14 mouse cellular contexts compared by ENCODE assay signal in genomic region chr9:43453953-43454582, GRCm38 (mm10).
DNase-seq lines count a peak whose midpoint lies in the region; ATAC-seq lines count a peak whose summit lies in the region.
"Had no signal": no experiment of that assay in that cellular context is flagged by ENCODE, and none has a peak within 500 bp of the region (broad histone marks: within the 10 kb centered on the region; RNA-seq: fewer than 3 reads in every experiment).

No protein-coding gene starts in this region.

- no peak for ATAC-seq in embryonic facial prominence, embryonic 15.5 days (ENCODE audit: insufficient number of reproducible peaks, low FRiP score, low TSS enrichment, low read depth)
- no peak for ATAC-seq in kidney, embryonic 16.5 days (ENCODE audit: low FRiP score, low TSS enrichment)
- no peak for ATAC-seq in CD4-positive, CD25-positive, alpha-beta regulatory T cell, adult 4 months

- H3K9me3 ChIP-seq in embryonic facial prominence, embryonic 15.5 days (replicated peaks), result no peaks in the 10 kb centered on the region
- H3K9me3 ChIP-seq in kidney, embryonic 16.5 days (ENCODE audit: low read length), result no peaks in the 10 kb centered on the region

- peak; percentile 16 for DNase-seq in ovary, adult 18-20 months (ENCODE audit: low spot score)
- no peak for DNase-seq in ovary, postnatal 10 days (ENCODE audit: low spot score)
- DNase-seq in right cerebral cortex, postnatal 25 days, result no peak
- no peak for DNase-seq in retina, postnatal 1 day
- DNase-seq: adrenal gland, postnatal 25 days; cerebellum, postnatal 25 days; heart, postnatal 14 days; lung, adult 2 months; right cerebral cortex, postnatal 4 days; thymus, postnatal 36 days had no signal

- H3K4me1 ChIP-seq in embryonic facial prominence, embryonic 15.5 days, result 0 out of 2 replicates have a peak, but pooled peaks cover 9% of the 10 kb centered on the region
- 0 out of 2 replicates have a peak, but pooled peaks cover 7% of the 10 kb centered on the region for H3K4me1 ChIP-seq in kidney, embryonic 16.5 days (ENCODE audit: insufficient read depth, low read length)

- peaks cover 23% of the 10 kb centered on the region for H3K27me3 ChIP-seq in embryonic facial prominence, embryonic 15.5 days
- H3K27me3 ChIP-seq in kidney, embryonic 16.5 days (ENCODE audit: insufficient read depth, low read length), result peaks cover 44% of the 10 kb centered on the region

- 0 out of 2 replicates have a peak overlapping the region, but pooled peaks have one; percentile 8 for H3K4me2 ChIP-seq in embryonic facial prominence, embryonic 15.5 days (replicated peaks)
- peak overlapping the region; percentile 29 for H3K4me2 ChIP-seq in kidney, embryonic 16.5 days (replicated peaks; ENCODE audit: low read depth, low read length)

- no peak overlapping the region for H3K9ac ChIP-seq in embryonic facial prominence, embryonic 15.5 days
- H3K9ac ChIP-seq in kidney, embryonic 16.5 days (replicated peaks; ENCODE audit: low read length), result no peak overlapping the region

- no peak overlapping the region for H3K4me3 ChIP-seq in embryonic facial prominence, embryonic 15.5 days (replicated peaks)
- H3K4me3 ChIP-seq in kidney, embryonic 16.5 days (ENCODE audit: low read length), result peak overlapping the region; percentile 0; the same call in 1 of the 2 replicates
- H3K4me3 ChIP-seq: left cerebral cortex, adult 2 months had no signal

- 2% methylated on average over 14 of the region's 14 CpGs for WGBS in embryonic facial prominence, embryonic 15.5 days
- 2% methylated on average over 14 of the region's 14 CpGs for WGBS in kidney, embryonic 16.5 days

- no peak overlapping the region for H3K27ac ChIP-seq in embryonic facial prominence, embryonic 15.5 days (replicated peaks)
- H3K27ac ChIP-seq in kidney, embryonic 16.5 days (ENCODE audit: low read length), result no peak overlapping the region
- H3K27ac ChIP-seq: left cerebral cortex, adult 2 months had no signal

- no peaks in the 10 kb centered on the region for H3K36me3 ChIP-seq in embryonic facial prominence, embryonic 15.5 days
- H3K36me3 ChIP-seq in kidney, embryonic 16.5 days (ENCODE audit: insufficient read depth, low read length), result no peaks in the 10 kb centered on the region
